Mouse (Mus musculus) stomach, embryonic 15.5 days (tissue): ENCODE measurements around the gene Rrp36. TPM values are rescaled to one million over a fixed set of nuclear protein-coding genes. Genes with fewer than 3 reads are reported as not detected.
A peak's percentile ranks its signal among the peaks of the same experiment; 100 is the strongest.

Source experiments
- ATAC-seq: fragments of 200-750 bp; cut with Nextera tagmentation; 2 replicates; pipeline ENCODE4 v1.8.0; 2017; ENCODE audit warnings: low read depth, moderate number of reproducible peaks, moderate TSS enrichment; ENCODE audit not compliant: insufficient read depth, low FRiP score
- H3K27ac ChIP-seq: fragments of 300-500 bp; sonication (generic); 2 replicates; pipeline ENCODE4 v1.5.1; 2015; ENCODE audit warnings: mild to moderate bottlenecking, inconsistent platforms
- H3K27me3 ChIP-seq: fragments of 300-500 bp; sonication (generic); replicated peaks from 2 replicates; pipeline ENCODE4 v1.6.1; 2015; ENCODE audit warnings: inconsistent platforms
- H3K36me3 ChIP-seq: fragments of 300-500 bp; sonication (generic); 2 replicates; pipeline ENCODE4 v1.6.1; 2015; ENCODE audit warnings: inconsistent platforms
- H3K4me1 ChIP-seq: fragments of 300-500 bp; sonication (generic); 2 replicates; pipeline ENCODE4 v1.6.1; 2015; ENCODE audit warnings: inconsistent platforms
- H3K4me2 ChIP-seq: fragments of 300-500 bp; sonication (generic); 2 replicates; pipeline ENCODE4 v1.6.1; 2015; ENCODE audit warnings: mild to moderate bottlenecking, inconsistent platforms
- H3K4me3 ChIP-seq: fragments of 300-500 bp; sonication (generic); replicated peaks from 2 replicates; pipeline ENCODE4 v1.5.1; 2015; ENCODE audit warnings: inconsistent platforms
- H3K9ac ChIP-seq: fragments of 300-500 bp; sonication (generic); 2 replicates; pipeline ENCODE4 v1.6.1; 2015; ENCODE audit warnings: inconsistent platforms
- H3K9me3 ChIP-seq: fragments of 300-500 bp; sonication (generic); 2 replicates; pipeline ENCODE4 v1.6.1; 2016; ENCODE audit warnings: inconsistent platforms
- WGBS: fragments of 180-500 bp; shearing (Covaris S2); methylation state at CpG from one replicate; pipeline ENCODE4 v1.1.7; 2015; 5-methylcytosine and 5-hydroxymethylcytosine counted together
- polyA plus RNA-seq: library from polyadenylated mRNA; unstranded; fragments of >200 nt; fragmentation: Nextera tagmentation; extraction: Ambion mirVana; gene quantifications from 2 replicates; pipeline ENCODE4 v1.2.1, GENCODE M21; 2015

The Rrp36 gene
- polyA plus RNA-seq, 1 experiment from 2014 or later = 53.2 TPM

GRCm38 (mm10) chr17:46703971-46704886, 30.1 kb upstream of the Rrp36 start:
- peak overlapping the region; percentile 94 for H3K4me3 ChIP-seq
- peak; percentile 76 for ATAC-seq
- no peaks in the 10 kb centered on the region for H3K27me3 ChIP-seq
- 2% methylated on average over 36 of the region's 41 CpGs for WGBS
- H3K9ac ChIP-seq = peak overlapping the region; percentile 96
- 0 out of 2 replicates have a peak, but pooled peaks cover 4% of the 10 kb centered on the region for H3K36me3 ChIP-seq
- peak overlapping the region; percentile 61 for H3K4me2 ChIP-seq
- H3K4me1 ChIP-seq = peaks cover 38% of the 10 kb centered on the region
- peak overlapping the region; percentile 96 for H3K27ac ChIP-seq
- no peaks in the 10 kb centered on the region for H3K9me3 ChIP-seq

- ATAC-seq = no peak
- H3K36me3 ChIP-seq = peaks cover 10% of the 10 kb centered on the region; the same call in 1 of the 2 replicates
- peak overlapping the region; percentile 61 for H3K4me2 ChIP-seq
- peaks cover 38% of the 10 kb centered on the region for H3K4me1 ChIP-seq
- no peak overlapping the region for H3K9ac ChIP-seq
- no peak overlapping the region for H3K27ac ChIP-seq
- no peaks in the 10 kb centered on the region for H3K27me3 ChIP-seq
- no peak overlapping the region for H3K4me3 ChIP-seq
- WGBS = 81% methylated on average over 5 of the region's 5 CpGs
- no peaks in the 10 kb centered on the region for H3K9me3 ChIP-seq
These were observed 28.4 kb upstream of the Rrp36 start for GRCm38 (mm10) chr17:46702506-46702905.

DNA sequence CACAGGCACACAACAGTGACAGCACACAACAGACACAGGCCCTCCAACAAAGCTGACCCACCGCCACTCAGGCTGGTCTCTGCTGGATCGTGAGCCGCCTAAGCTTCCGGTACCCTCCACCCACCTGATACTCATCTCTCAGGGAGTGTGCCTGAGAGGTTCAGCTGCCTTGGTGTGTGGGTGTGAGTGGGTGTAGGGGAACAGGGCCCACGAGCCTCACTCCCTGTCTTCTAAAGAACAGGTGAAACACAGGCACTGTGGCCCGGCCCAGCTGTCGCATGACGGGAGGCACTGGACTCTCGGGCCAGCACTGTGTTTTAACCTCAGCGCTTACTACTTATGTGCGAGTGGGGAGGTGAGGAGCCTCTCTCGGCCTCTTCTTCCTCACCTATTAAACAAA, 27.9 kb upstream of the Rrp36 start:
- H3K9ac ChIP-seq = no peak overlapping the region
- 81% methylated on average over 12 of the region's 12 CpGs for WGBS
- H3K27me3 ChIP-seq = no peaks in the 10 kb centered on the region
- H3K4me1 ChIP-seq = peaks cover 38% of the 10 kb centered on the region
- no peak for ATAC-seq
- no peak overlapping the region for H3K27ac ChIP-seq
- no peak overlapping the region for H3K4me3 ChIP-seq
- H3K9me3 ChIP-seq = no peaks in the 10 kb centered on the region
- peaks cover 10% of the 10 kb centered on the region; the same call in 1 of the 2 replicates for H3K36me3 ChIP-seq
- no peak overlapping the region for H3K4me2 ChIP-seq

- Histone ChIP-seq H3K4me3 (no peak overlapping the region), H3K4me1 (peaks cover 38% of the 10 kb centered on the region), H3K9me3 (no peaks in the 10 kb centered on the region), H3K36me3 (peaks cover 10% of the 10 kb centered on the region; the same call in 1 of the 2 replicates), H3K4me2 (no peak overlapping the region), H3K9ac (no peak overlapping the region), H3K27ac (no peak overlapping the region), H3K27me3 (no peaks in the 10 kb centered on the region)
- WGBS = 75% methylated on average over 12 of the region's 12 CpGs
- ATAC-seq = no peak
These were observed 27.3 kb upstream of the Rrp36 start for GRCm38 (mm10) chr17:46701489-46701888.

DNA sequence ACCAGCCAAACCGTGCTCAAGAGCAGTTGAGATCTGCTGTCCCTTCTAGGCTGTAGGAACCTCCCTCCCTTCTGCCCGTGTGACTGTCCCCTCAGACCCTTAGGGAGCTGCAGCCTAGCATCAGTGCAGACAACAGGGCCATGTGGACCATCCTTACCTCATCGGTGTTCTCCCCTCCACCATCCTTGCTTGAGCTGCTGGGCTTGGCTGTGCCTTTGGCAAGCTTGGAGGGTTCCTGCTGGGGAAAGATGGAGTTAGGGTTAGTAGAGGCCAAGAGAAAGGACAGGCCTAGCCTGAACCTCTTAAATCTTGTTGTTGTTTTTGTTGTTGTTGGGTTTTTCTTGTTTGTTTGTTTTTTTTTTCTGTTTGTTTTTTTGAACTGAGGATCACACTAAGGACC, 25.8 kb upstream of the Rrp36 start:
- Histone ChIP-seq H3K4me3 (no peak overlapping the region), H3K4me1 (peaks cover 30% of the 10 kb centered on the region), H3K4me2 (no peak overlapping the region), H3K9me3 (no peaks in the 10 kb centered on the region), H3K27ac (no peak overlapping the region), H3K27me3 (no peaks in the 10 kb centered on the region), H3K36me3 (peaks cover 13% of the 10 kb centered on the region; the same call in 1 of the 2 replicates), H3K9ac (no peak overlapping the region)
- no peak for ATAC-seq
- WGBS = 83% methylated on average over 3 of the region's 3 CpGs

DNA sequence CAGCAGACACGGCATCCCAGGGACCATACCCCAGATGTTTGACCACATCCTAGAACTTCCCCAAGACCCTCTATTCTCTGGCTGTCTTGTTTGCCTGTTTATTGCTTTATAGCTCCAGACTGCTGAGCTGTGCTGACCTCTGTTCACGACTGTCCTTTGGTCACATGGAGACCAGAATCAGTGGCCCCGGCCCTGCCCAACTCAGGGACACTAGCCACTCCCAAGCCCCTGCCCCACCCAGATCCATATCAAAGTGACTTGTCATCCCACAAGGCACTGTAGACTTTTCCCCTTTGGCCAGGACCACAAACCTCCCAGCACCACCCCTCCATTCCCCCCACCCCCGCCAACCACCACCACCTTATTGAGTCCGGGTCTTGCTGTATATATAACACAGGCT, 25.1 kb upstream of the Rrp36 start:
- Histone ChIP-seq H3K36me3 (peaks cover 13% of the 10 kb centered on the region; the same call in 1 of the 2 replicates), H3K9ac (no peak overlapping the region), H3K4me3 (no peak overlapping the region), H3K27ac (no peak overlapping the region), H3K4me1 (peaks cover 30% of the 10 kb centered on the region), H3K4me2 (no peak overlapping the region), H3K27me3 (no peaks in the 10 kb centered on the region), H3K9me3 (no peaks in the 10 kb centered on the region)
- WGBS = 65% methylated on average over 5 of the region's 5 CpGs
- no peak for ATAC-seq

GRCm38 (mm10) chr17:46698515-46698914, 24.4 kb upstream of the Rrp36 start:
- Histone ChIP-seq H3K27ac (no peak overlapping the region), H3K4me3 (no peak overlapping the region), H3K27me3 (no peaks in the 10 kb centered on the region), H3K9me3 (no peaks in the 10 kb centered on the region), H3K4me2 (no peak overlapping the region), H3K4me1 (peaks cover 25% of the 10 kb centered on the region), H3K36me3 (peaks cover 13% of the 10 kb centered on the region; the same call in 1 of the 2 replicates), H3K9ac (no peak overlapping the region)
- ATAC-seq = no peak
- WGBS = 87% methylated on average over 6 of the region's 6 CpGs

- Histone ChIP-seq H3K4me3 (no peak overlapping the region), H3K27ac (no peak overlapping the region), H3K27me3 (no peaks in the 10 kb centered on the region), H3K9me3 (no peaks in the 10 kb centered on the region), H3K9ac (no peak overlapping the region), H3K4me2 (no peak overlapping the region), H3K4me1 (no peaks in the 10 kb centered on the region), H3K36me3 (peaks cover 12% of the 10 kb centered on the region; the same call in 1 of the 2 replicates)
- WGBS = 68% methylated on average over 1 of the region's 1 CpGs
- no peak for ATAC-seq
These were observed 20.4 kb upstream of the Rrp36 start for GRCm38 (mm10) chr17:46694517-46695063.

- Histone ChIP-seq H3K4me1 (no peaks in the 10 kb centered on the region), H3K36me3 (peaks cover 9% of the 10 kb centered on the region), H3K27me3 (no peaks in the 10 kb centered on the region), H3K4me2 (no peak overlapping the region), H3K9ac (no peak overlapping the region), H3K9me3 (no peaks in the 10 kb centered on the region), H3K4me3 (no peak overlapping the region), H3K27ac (no peak overlapping the region)
- WGBS = 69% methylated on average over 2 of the region's 2 CpGs
- ATAC-seq = no peak; the same call in 1 of the 2 replicates
These were observed 17.2 kb upstream of the Rrp36 start for GRCm38 (mm10) chr17:46691390-46691789.

DNA sequence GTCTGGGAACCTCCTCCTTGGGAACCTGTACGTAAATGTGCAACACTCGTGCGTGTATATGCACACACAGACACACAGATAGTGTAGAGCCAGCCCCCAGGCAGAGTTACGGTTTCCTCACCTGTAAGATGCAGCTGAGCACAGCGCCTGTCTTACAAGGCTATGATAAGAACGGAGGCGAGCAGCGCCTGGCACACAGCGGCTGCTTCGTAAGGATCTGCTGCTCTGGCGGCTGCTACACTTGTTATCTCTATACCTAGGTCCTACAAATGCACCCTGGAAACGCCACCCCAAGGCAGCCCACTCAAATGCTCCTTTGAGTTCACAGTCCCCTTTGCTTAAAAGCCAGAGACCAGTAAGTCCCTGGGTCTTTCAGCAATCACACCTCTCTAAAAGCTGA, 16.5 kb upstream of the Rrp36 start:
- no peak for ATAC-seq

GRCm38 (mm10) chr17:46685913-46686312, 11.8 kb upstream of the Rrp36 start:
- Histone ChIP-seq H3K9me3 (no peaks in the 10 kb centered on the region), H3K27me3 (no peaks in the 10 kb centered on the region), H3K4me1 (peaks cover 9% of the 10 kb centered on the region), H3K27ac (no peak overlapping the region), H3K4me3 (no peak overlapping the region), H3K4me2 (no peak overlapping the region), H3K36me3 (peaks cover 41% of the 10 kb centered on the region), H3K9ac (no peak overlapping the region)
- no peak for ATAC-seq
- WGBS = 85% methylated on average over 6 of the region's 6 CpGs

More for the DNA sequence above, 16.5 kb upstream of the Rrp36 start:
- Histone ChIP-seq H3K27ac (no peak overlapping the region), H3K9ac (no peak overlapping the region), H3K9me3 (no peaks in the 10 kb centered on the region), H3K4me2 (no peak overlapping the region), H3K4me1 (no peaks in the 10 kb centered on the region), H3K4me3 (no peak overlapping the region), H3K27me3 (no peaks in the 10 kb centered on the region), H3K36me3 (peaks cover 13% of the 10 kb centered on the region)
- 84% methylated on average over 12 of the region's 12 CpGs for WGBS
